Mouse (Mus musculus) limb, embryonic 13.5 days (tissue): ENCODE measurements at regions not wholly inside any gene's neighbourhood (a gene's known extent, or its start where the extent isn't known, plus 50 kb on each side); places are given as distances from the start of the nearest gene placed in this dataset.

Experiments
- ATAC-seq: fragments of 200-750 bp; cut with Nextera tagmentation; 2 replicates; pipeline ENCODE4 v1.8.0; 2017; ENCODE audit warnings: low read depth, moderate number of reproducible peaks, moderate TSS enrichment; ENCODE audit not compliant: low FRiP score
- H3K27ac ChIP-seq: fragments of 300-500 bp; sonication (generic); 2 replicates; pipeline ENCODE4 v1.5.1; 2015; ENCODE audit warnings: inconsistent platforms, mild to moderate bottlenecking, moderate library complexity
- H3K27me3 ChIP-seq: fragments of 300-500 bp; sonication (generic); 2 replicates; pipeline ENCODE4 v1.6.1; 2015; ENCODE audit warnings: mild to moderate bottlenecking, inconsistent platforms
- H3K36me3 ChIP-seq: fragments of 300-500 bp; sonication (generic); 2 replicates; pipeline ENCODE4 v1.6.1; 2015; ENCODE audit warnings: inconsistent platforms, mild to moderate bottlenecking, moderate library complexity
- H3K4me1 ChIP-seq: fragments of 300-500 bp; sonication (generic); 2 replicates; pipeline ENCODE4 v1.6.1; 2015; ENCODE audit warnings: inconsistent platforms
- H3K4me2 ChIP-seq: fragments of 300-500 bp; sonication (generic); replicated peaks from 2 replicates; pipeline ENCODE4 v1.6.1; 2015; ENCODE audit warnings: inconsistent platforms, mild to moderate bottlenecking, moderate library complexity
- H3K4me3 ChIP-seq: fragments of 300-500 bp; sonication (generic); 2 replicates; pipeline ENCODE4 v1.5.1; 2015; ENCODE audit warnings: moderate library complexity, mild to moderate bottlenecking, inconsistent platforms
- H3K9ac ChIP-seq: fragments of 300-500 bp; sonication (generic); 2 replicates; pipeline ENCODE4 v1.6.1; 2015; ENCODE audit warnings: mild to moderate bottlenecking, inconsistent platforms
- H3K9me3 ChIP-seq: fragments of 300-500 bp; sonication (generic); 2 replicates; pipeline ENCODE4 v1.6.1; 2016; ENCODE audit warnings: inconsistent platforms
- WGBS: fragments of 180-500 bp; shearing (Covaris S2); methylation state at CpG from one replicate; pipeline ENCODE4 v1.1.7; 2015; 5-methylcytosine and 5-hydroxymethylcytosine counted together

- Histone ChIP-seq H3K4me2 (no peak overlapping the region), H3K9me3 (peaks cover 4% of the 10 kb centered on the region; the same call in 1 of the 2 replicates), H3K4me1 (no peaks in the 10 kb centered on the region), H3K36me3 (no peaks in the 10 kb centered on the region), H3K27me3 (no peaks in the 10 kb centered on the region), H3K4me3 (no peak overlapping the region), H3K9ac (no peak overlapping the region), H3K27ac (no peak overlapping the region)
- WGBS: 85% methylated on average over 4 of the region's 4 CpGs
- ATAC-seq: no peak
These were observed 623.5 kb upstream of the Gm10131 start for GRCm38 (mm10) chr8:34735006-34735405.

GRCm38 (mm10) chr8:34732808-34733207 is 621.3 kb upstream of the Gm10131 start:
- H3K4me3 ChIP-seq: no peak overlapping the region
- H3K4me1 ChIP-seq: no peaks in the 10 kb centered on the region
- H3K27ac ChIP-seq: no peak overlapping the region
- H3K36me3 ChIP-seq: no peaks in the 10 kb centered on the region
- 39% methylated on average over 2 of the region's 2 CpGs for WGBS
- ATAC-seq: no peak
- no peak overlapping the region for H3K9ac ChIP-seq
- no peaks in the 10 kb centered on the region for H3K27me3 ChIP-seq
- H3K4me2 ChIP-seq: no peak overlapping the region
- peaks cover 4% of the 10 kb centered on the region; the same call in 1 of the 2 replicates for H3K9me3 ChIP-seq

GRCm38 (mm10) chr8:34732362-34732761 is 620.8 kb upstream of the Gm10131 start:
- Histone ChIP-seq H3K27ac (no peak overlapping the region), H3K9me3 (peaks cover 4% of the 10 kb centered on the region; the same call in 1 of the 2 replicates), H3K27me3 (no peaks in the 10 kb centered on the region), H3K4me1 (no peaks in the 10 kb centered on the region), H3K4me3 (no peak overlapping the region), H3K4me2 (no peak overlapping the region), H3K9ac (no peak overlapping the region), H3K36me3 (no peaks in the 10 kb centered on the region)
- 52% methylated on average over 1 of the region's 1 CpGs for WGBS
- ATAC-seq: no peak

GRCm38 (mm10) chr8:34731096-34731999 is 619.8 kb upstream of the Gm10131 start:
- H3K9ac ChIP-seq: no peak overlapping the region
- ATAC-seq: no peak
- no peak overlapping the region for H3K4me3 ChIP-seq
- H3K27me3 ChIP-seq: no peaks in the 10 kb centered on the region
- H3K9me3 ChIP-seq: no peaks in the 10 kb centered on the region
- 32% methylated on average over 12 of the region's 12 CpGs for WGBS
- peak overlapping the region; percentile 46 for H3K4me2 ChIP-seq
- H3K36me3 ChIP-seq: no peaks in the 10 kb centered on the region
- no peak overlapping the region for H3K27ac ChIP-seq
- H3K4me1 ChIP-seq: no peaks in the 10 kb centered on the region

GRCm38 (mm10) chr8:34729585-34729984 is 618.0 kb upstream of the Gm10131 start:
- Histone ChIP-seq H3K9me3 (no peaks in the 10 kb centered on the region), H3K4me1 (no peaks in the 10 kb centered on the region), H3K9ac (no peak overlapping the region), H3K27me3 (no peaks in the 10 kb centered on the region), H3K4me3 (no peak overlapping the region), H3K4me2 (no peak overlapping the region), H3K27ac (no peak overlapping the region), H3K36me3 (no peaks in the 10 kb centered on the region)
- 92% methylated on average over 7 of the region's 7 CpGs for WGBS
- no peak for ATAC-seq

- H3K4me1 ChIP-seq: no peaks in the 10 kb centered on the region
- H3K4me2 ChIP-seq: no peak overlapping the region
- H3K9ac ChIP-seq: no peak overlapping the region
- H3K36me3 ChIP-seq: no peaks in the 10 kb centered on the region
- ATAC-seq: no peak
- H3K27ac ChIP-seq: no peak overlapping the region
- 79% methylated on average over 8 of the region's 8 CpGs for WGBS
- H3K9me3 ChIP-seq: no peaks in the 10 kb centered on the region
- H3K4me3 ChIP-seq: no peak overlapping the region
- H3K27me3 ChIP-seq: no peaks in the 10 kb centered on the region
These were observed 616.2 kb upstream of the Gm10131 start for GRCm38 (mm10) chr8:34727699-34728098.

- ATAC-seq: no peak
- no peak overlapping the region for H3K4me2 ChIP-seq
- H3K36me3 ChIP-seq: no peaks in the 10 kb centered on the region
- no peak overlapping the region for H3K27ac ChIP-seq
- H3K9ac ChIP-seq: no peak overlapping the region
- H3K9me3 ChIP-seq: no peaks in the 10 kb centered on the region
- no peaks in the 10 kb centered on the region for H3K4me1 ChIP-seq
- H3K27me3 ChIP-seq: no peaks in the 10 kb centered on the region
- no peak overlapping the region for H3K4me3 ChIP-seq
- WGBS: 61% methylated on average over 10 of the region's 10 CpGs
These were observed 614.7 kb upstream of the Gm10131 start for GRCm38 (mm10) chr8:34726145-34726767.

- H3K9ac ChIP-seq: no peak overlapping the region
- no peaks in the 10 kb centered on the region for H3K36me3 ChIP-seq
- H3K9me3 ChIP-seq: no peaks in the 10 kb centered on the region
- H3K4me2 ChIP-seq: no peak overlapping the region
- no peaks in the 10 kb centered on the region for H3K27me3 ChIP-seq
- no peak for ATAC-seq
- H3K4me1 ChIP-seq: no peaks in the 10 kb centered on the region
- H3K4me3 ChIP-seq: no peak overlapping the region
- H3K27ac ChIP-seq: no peak overlapping the region
- 69% methylated on average over 4 of the region's 4 CpGs for WGBS
These were observed 614.0 kb upstream of the Gm10131 start for GRCm38 (mm10) chr8:34725546-34725945.

GRCm38 (mm10) chr8:34709911-34710733 is 598.6 kb upstream of the Gm10131 start:
- Histone ChIP-seq H3K9ac (no peak overlapping the region), H3K4me3 (no peak overlapping the region), H3K4me1 (peaks cover 4% of the 10 kb centered on the region; the same call in 1 of the 2 replicates), H3K27me3 (no peaks in the 10 kb centered on the region), H3K4me2 (peak overlapping the region; percentile 19; the same call in 1 of the 2 replicates), H3K36me3 (no peaks in the 10 kb centered on the region), H3K27ac (no peak overlapping the region), H3K9me3 (no peaks in the 10 kb centered on the region)
- no peak for ATAC-seq
- 49% methylated on average over 23 of the region's 23 CpGs for WGBS

GRCm38 (mm10) chr8:34709316-34709715 is 597.8 kb upstream of the Gm10131 start:
- 49% methylated on average over 11 of the region's 11 CpGs for WGBS
- no peak overlapping the region for H3K9ac ChIP-seq
- peaks cover 4% of the 10 kb centered on the region; the same call in 1 of the 2 replicates for H3K4me1 ChIP-seq
- H3K36me3 ChIP-seq: no peaks in the 10 kb centered on the region
- no peak overlapping the region for H3K4me3 ChIP-seq
- no peak overlapping the region for H3K27ac ChIP-seq
- no peak overlapping the region for H3K4me2 ChIP-seq
- H3K27me3 ChIP-seq: no peaks in the 10 kb centered on the region
- ATAC-seq: no peak
- no peaks in the 10 kb centered on the region for H3K9me3 ChIP-seq

- Histone ChIP-seq H3K9me3 (no peaks in the 10 kb centered on the region), H3K4me2 (no peak overlapping the region), H3K4me1 (peaks cover 5% of the 10 kb centered on the region), H3K4me3 (no peak overlapping the region), H3K9ac (no peak overlapping the region), H3K27me3 (no peaks in the 10 kb centered on the region), H3K36me3 (no peaks in the 10 kb centered on the region), H3K27ac (no peak overlapping the region)
- ATAC-seq: no peak
- WGBS: 27% methylated on average over 8 of the region's 8 CpGs
These were observed 591.8 kb upstream of the Gm10131 start for GRCm38 (mm10) chr8:34703351-34703750.

- no peak overlapping the region for H3K27ac ChIP-seq
- H3K9ac ChIP-seq: no peak overlapping the region
- H3K27me3 ChIP-seq: no peaks in the 10 kb centered on the region
- 88% methylated on average over 2 of the region's 2 CpGs for WGBS
- no peak overlapping the region for H3K4me2 ChIP-seq
- no peak overlapping the region for H3K4me3 ChIP-seq
- peaks cover 5% of the 10 kb centered on the region for H3K4me1 ChIP-seq
- H3K9me3 ChIP-seq: no peaks in the 10 kb centered on the region
- no peaks in the 10 kb centered on the region for H3K36me3 ChIP-seq
- ATAC-seq: no peak
These were observed 591.3 kb upstream of the Gm10131 start for GRCm38 (mm10) chr8:34702806-34703205.
